26 mouse cellular contexts compared by ENCODE assay signal in the genomic region with DNA sequence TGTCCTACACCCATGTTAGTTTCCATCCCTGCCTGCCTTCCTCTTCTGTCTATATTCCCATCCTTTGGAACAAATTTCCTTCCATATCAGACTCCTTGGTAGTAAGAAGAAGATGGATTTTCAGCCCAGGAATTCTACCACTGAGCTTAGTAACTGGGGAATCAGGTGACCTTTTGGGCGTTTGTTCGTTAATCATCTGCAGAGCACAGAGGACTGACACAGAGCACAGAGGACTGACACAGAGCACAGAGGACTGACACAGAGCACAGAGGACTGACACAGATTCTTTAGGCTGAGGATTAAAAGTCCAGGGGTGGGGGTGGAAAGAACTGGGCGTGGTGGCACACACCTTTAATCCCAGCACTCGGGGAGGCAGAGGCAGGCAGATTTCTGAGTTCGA. TPM values are rescaled to one million over a fixed set of nuclear protein-coding genes. Genes with fewer than 3 reads are reported as not detected.
DNase-seq lines count a peak whose midpoint lies in the region; ATAC-seq and TF ChIP-seq lines count a peak whose summit lies in the region.
"Had no signal": no experiment of that assay in that cellular context is flagged by ENCODE, and none has a peak within 500 bp of the region (broad histone marks: within the 10 kb centered on the region; RNA-seq: fewer than 3 reads in every experiment).

No protein-coding gene starts in this region.

- H3K9ac ChIP-seq in kidney, embryonic 14.5 days (ENCODE audit: low read depth, low read length) = no peak overlapping the region
- no peak overlapping the region; the same call in 1 of the 2 replicates for H3K9ac ChIP-seq in liver, embryonic 14.5 days (replicated peaks)
- no peak overlapping the region for H3K9ac ChIP-seq in midbrain, embryonic 13.5 days (replicated peaks)
- no peak overlapping the region for H3K9ac ChIP-seq in hindbrain, embryonic 12.5 days
- H3K9ac ChIP-seq: embryonic facial prominence, embryonic 13.5 days; limb, embryonic 13.5 days; lung, embryonic 14.5 days; midbrain, embryonic 15.5 days had no signal

- TF ChIP-seq CTCF in kidney, adult 2 months (conservative IDR thresholded peaks at IDR 0.05; ENCODE audit: insufficient read depth, insufficient read length, low read depth, low read length) = no peak
- no peak for TF ChIP-seq CTCF in liver, embryonic 14.5 days (IDR thresholded peaks at IDR 0.05; ENCODE audit: low read depth)

- no peaks in the 10 kb centered on the region for H3K9me3 ChIP-seq in kidney, embryonic 14.5 days (ENCODE audit: control insufficient read depth, low read length)
- H3K9me3 ChIP-seq in liver, embryonic 14.5 days (ENCODE audit: control insufficient read depth, low read length) = no peaks in the 10 kb centered on the region
- H3K9me3 ChIP-seq in midbrain, embryonic 13.5 days = no peaks in the 10 kb centered on the region
- H3K9me3 ChIP-seq in hindbrain, embryonic 12.5 days (replicated peaks) = no peaks in the 10 kb centered on the region
- H3K9me3 ChIP-seq: embryonic facial prominence, embryonic 13.5 days; forebrain, embryonic 10.5 days; hindbrain, embryonic 10.5 days; limb, embryonic 13.5 days; midbrain, embryonic 15.5 days had no signal

- H3K27me3 ChIP-seq in kidney, adult 2 months (replicated peaks; ENCODE audit: control insufficient read depth, insufficient read depth, low read length) = no peaks in the 10 kb centered on the region
- H3K27me3 ChIP-seq in kidney, embryonic 14.5 days (ENCODE audit: control insufficient read depth, insufficient read depth, low read length) = no peaks in the 10 kb centered on the region
- no peaks in the 10 kb centered on the region for H3K27me3 ChIP-seq in liver, embryonic 14.5 days (ENCODE audit: control insufficient read depth, insufficient read depth, low read length)
- H3K27me3 ChIP-seq in midbrain, embryonic 13.5 days = no peaks in the 10 kb centered on the region
- H3K27me3 ChIP-seq in hindbrain, embryonic 12.5 days = no peaks in the 10 kb centered on the region
- H3K27me3 ChIP-seq: embryonic facial prominence, embryonic 13.5 days; limb, embryonic 13.5 days; midbrain, embryonic 15.5 days; Patski had no signal

- peaks cover 17% of the 10 kb centered on the region; the same call in 1 of the 2 replicates for H3K4me1 ChIP-seq in kidney, adult 2 months (ENCODE audit: control insufficient read depth, insufficient read depth, low read length)
- peaks cover 11% of the 10 kb centered on the region; the same call in 1 of the 2 replicates for H3K4me1 ChIP-seq in kidney, embryonic 14.5 days (ENCODE audit: control insufficient read depth, insufficient read depth, low read length)
- H3K4me1 ChIP-seq in liver, embryonic 14.5 days (replicated peaks; ENCODE audit: control insufficient read depth in 2 of 2, insufficient read depth in 2 of 2, low read length in 1 of 2) = peaks cover 43 to 50% of the 10 kb centered on the region in 2 experiments
- peaks cover 20% of the 10 kb centered on the region for H3K4me1 ChIP-seq in midbrain, embryonic 13.5 days (replicated peaks)
- peaks cover 16% of the 10 kb centered on the region for H3K4me1 ChIP-seq in hindbrain, embryonic 12.5 days

- no peak for TF ChIP-seq POLR2A in kidney, adult 2 months (IDR thresholded peaks at IDR 0.05; ENCODE audit: low read depth, low read length)

- no peak overlapping the region for H3K4me3 ChIP-seq in kidney, adult 2 months (ENCODE audit: insufficient read depth, low read depth, low read length)
- no peak overlapping the region for H3K4me3 ChIP-seq in kidney, embryonic 14.5 days (ENCODE audit: low read length)
- H3K4me3 ChIP-seq in liver, embryonic 14.5 days (ENCODE audit: insufficient read depth in 1 of 2, low read depth in 2 of 2, low read length in 2 of 2) = no peak overlapping the region
- no peak overlapping the region for H3K4me3 ChIP-seq in midbrain, embryonic 13.5 days (replicated peaks)
- no peak overlapping the region for H3K4me3 ChIP-seq in hindbrain, embryonic 12.5 days
- H3K4me3 ChIP-seq: embryonic facial prominence, embryonic 13.5 days; forebrain, embryonic 10.5 days; hindbrain, embryonic 10.5 days; limb, embryonic 13.5 days; midbrain, embryonic 15.5 days had no signal

- ATAC-seq in kidney, embryonic 14.5 days (ENCODE audit: low FRiP score, low TSS enrichment) = no peak
- ATAC-seq in liver, embryonic 14.5 days (ENCODE audit: insufficient read depth) = no peak
- no peak for ATAC-seq in midbrain, embryonic 13.5 days
- no peak for ATAC-seq in hindbrain, embryonic 12.5 days (ENCODE audit: low FRiP score)
- ATAC-seq: forebrain, embryonic 16.5 days; hindbrain, embryonic 16.5 days; midbrain, embryonic 15.5 days; Patski had no signal

- H3K36me3 ChIP-seq in kidney, adult 2 months (ENCODE audit: control insufficient read depth, insufficient read depth, low read length) = no peaks in the 10 kb centered on the region
- no peaks in the 10 kb centered on the region for H3K36me3 ChIP-seq in kidney, embryonic 14.5 days (ENCODE audit: control insufficient read depth, insufficient read depth, low read length)
- H3K36me3 ChIP-seq in liver, embryonic 14.5 days (replicated peaks; ENCODE audit: control insufficient read depth, insufficient read depth, low read depth) = no peaks in the 10 kb centered on the region
- no peaks in the 10 kb centered on the region for H3K36me3 ChIP-seq in midbrain, embryonic 13.5 days
- H3K36me3 ChIP-seq in hindbrain, embryonic 12.5 days = no peaks in the 10 kb centered on the region
- H3K36me3 ChIP-seq: embryonic facial prominence, embryonic 13.5 days; forebrain, embryonic 10.5 days; hindbrain, embryonic 10.5 days; limb, embryonic 13.5 days; midbrain, embryonic 15.5 days had no signal

- TF ChIP-seq EP300 in liver, embryonic 14.5 days (IDR thresholded peaks at IDR 0.05; ENCODE audit: low read depth) = no peak

- peak; percentile 85 for DNase-seq in kidney, adult 2 months
- DNase-seq in kidney, postnatal 10 days = peak; percentile 21
- peak in 1 of 3 experiments; percentile 34 for DNase-seq in liver, embryonic 14.5 days (ENCODE audit: low read depth in 3 of 3, low spot score in 3 of 3)
- DNase-seq in ovary, postnatal 36 days (ENCODE audit: low spot score) = no peak
- DNase-seq: adrenal gland, postnatal 10 days; cerebellum, adult 11 months; cerebellum, adult 9-11 months; gastrocnemius, postnatal 10 days; heart, postnatal 14 days; lung, embryonic 14.5 days; lung, postnatal 14 days; right cerebral cortex, adult 18-20 months; spleen, adult 18-20 months; thymus, postnatal 14 days had no signal

- H3K27ac ChIP-seq in kidney, adult 2 months (ENCODE audit: insufficient read depth, low read depth, low read length) = no peak overlapping the region
- no peak overlapping the region for H3K27ac ChIP-seq in kidney, embryonic 14.5 days (ENCODE audit: low read depth, low read length)
- H3K27ac ChIP-seq in liver, embryonic 14.5 days = peak overlapping the region; percentile 6; the same call in 1 of the 2 replicates
- H3K27ac ChIP-seq in midbrain, embryonic 13.5 days = no peak overlapping the region
- H3K27ac ChIP-seq in hindbrain, embryonic 12.5 days = no peak overlapping the region
- H3K27ac ChIP-seq: embryonic facial prominence, embryonic 13.5 days; forebrain, embryonic 10.5 days; hindbrain, embryonic 10.5 days; limb, embryonic 13.5 days; midbrain, embryonic 15.5 days had no signal

- 53% methylated on average over 5 of the region's 5 CpGs for WGBS in kidney, adult 2 months
- WGBS in kidney, embryonic 14.5 days = 78% methylated on average over 5 of the region's 5 CpGs
- 60% methylated on average over 5 of the region's 5 CpGs for WGBS in liver, embryonic 14.5 days (ENCODE audit: insufficient replicate concordance)
- 90% methylated on average over 5 of the region's 5 CpGs for WGBS in midbrain, embryonic 13.5 days
- WGBS in hindbrain, embryonic 12.5 days = 86% methylated on average over 5 of the region's 5 CpGs

- H3K4me2 ChIP-seq in kidney, embryonic 14.5 days (replicated peaks; ENCODE audit: low read depth, low read length) = no peak overlapping the region
- no peak overlapping the region for H3K4me2 ChIP-seq in liver, embryonic 14.5 days (ENCODE audit: low read depth)
- H3K4me2 ChIP-seq in midbrain, embryonic 13.5 days (replicated peaks) = no peak overlapping the region
- no peak overlapping the region for H3K4me2 ChIP-seq in hindbrain, embryonic 12.5 days (replicated peaks)
- H3K4me2 ChIP-seq: embryonic facial prominence, embryonic 13.5 days; limb, embryonic 13.5 days; lung, embryonic 14.5 days; midbrain, embryonic 15.5 days had no signal

RNA-seq across cellular contexts. Expression of a gene that starts 2.3 kb away (rescaled TPM):
- polyA plus RNA-seq in kidney, adult 2 months (2012; rRNA removed) = 6.3 and 6.4 TPM in 2 replicates
- polyA plus RNA-seq in kidney, embryonic 14.5 days (2014; fragmentation: Nextera tagmentation; extraction: Ambion mirVana) = 35.1 and 41.3 TPM in 2 replicates
- 19.1 and 25.5 TPM in 2 replicates for polyA plus RNA-seq in liver, embryonic 14.5 days (2012; rRNA removed)
- polyA plus RNA-seq in liver, embryonic 14.5 days (2014; fragmentation: Nextera tagmentation; extraction: Ambion mirVana) = 19.2 and 26.5 TPM in 2 replicates
- 21.7 and 21.9 TPM in 2 replicates for polyA plus RNA-seq in midbrain, embryonic 13.5 days (2015; fragmentation: Nextera tagmentation; extraction: Ambion mirVana)
- polyA plus RNA-seq in hindbrain, embryonic 12.5 days (2016; fragmentation: Nextera tagmentation; extraction: Ambion mirVana) = 29.9 and 33.9 TPM in 2 replicates

RNA-seq across cellular contexts. Expression of a gene that starts 2.6 kb away (rescaled TPM):
- not detected in 2 replicates for polyA plus RNA-seq in kidney, adult 2 months (2012; rRNA removed)
- polyA plus RNA-seq in kidney, embryonic 14.5 days (2014; fragmentation: Nextera tagmentation; extraction: Ambion mirVana) = 0.43 TPM in 1 of 2 replicates, not detected in the other
- not detected in 2 replicates for polyA plus RNA-seq in liver, embryonic 14.5 days (2012; rRNA removed)
- polyA plus RNA-seq in liver, embryonic 14.5 days (2014; fragmentation: Nextera tagmentation; extraction: Ambion mirVana) = 0.29 and 0.37 TPM in 2 replicates
- 0.22 TPM in 1 of 2 replicates, not detected in the other for polyA plus RNA-seq in midbrain, embryonic 13.5 days (2015; fragmentation: Nextera tagmentation; extraction: Ambion mirVana)
- 0.21 TPM in 1 of 2 replicates, not detected in the other for polyA plus RNA-seq in hindbrain, embryonic 12.5 days (2016; fragmentation: Nextera tagmentation; extraction: Ambion mirVana)
- polyA plus RNA-seq: forebrain, embryonic 16.5 days; lung, embryonic 14.5 days; stomach, embryonic 16.5 days had no signal
